Mouse (Mus musculus): ENCODE data around the gene Fmnl3.

- no peak for TF ChIP-seq NANOG (IDR thresholded peaks at IDR 0.05; ENCODE audit: borderline replicate concordance, low read length)
- TF ChIP-seq CTCF (conservative IDR thresholded peaks at IDR 0.05; ENCODE audit: low read length), result no peak
- no peak for TF ChIP-seq POU5F1 (IDR thresholded peaks at IDR 0.05; ENCODE audit: borderline replicate concordance, low read length)
These were observed 74.7 kb downstream of the Fmnl3 start, which contains the start of gene Fam186b for GRCm38 (mm10) chr15:99295484-99295981.
